Mouse (Mus musculus): ENCODE measurements around the gene Traf3. TPM values are rescaled to one million over a fixed set of nuclear protein-coding genes. Genes with fewer than 3 reads are reported as not detected.
A peak's percentile ranks its signal among the peaks of the same experiment; 100 is the strongest.

Gene Traf3
- polyA plus RNA-seq, 1 experiment from 2014 or later, result 3.2 TPM

- ATAC-seq (ENCODE audit: low read depth) (no peak), DNase-seq (no peak)
- H3K4me1 ChIP-seq (replicated peaks), result no peaks in the 10 kb centered on the region
- H3K36me3 ChIP-seq, result peaks cover 53% of the 10 kb centered on the region
- no peaks in the 10 kb centered on the region for H3K9me3 ChIP-seq (replicated peaks)
- no peak overlapping the region for H3K4me3 ChIP-seq (replicated peaks)
- 0 out of 2 replicates have a peak, but pooled peaks cover 6% of the 10 kb centered on the region for H3K27me3 ChIP-seq
- WGBS (ENCODE audit: insufficient replicate concordance), result 74% methylated on average over 12 of the region's 12 CpGs
- H3K4me2 ChIP-seq, result no peak overlapping the region
- H3K9ac ChIP-seq, result no peak overlapping the region
- H3K27ac ChIP-seq, result no peak overlapping the region
These were observed 126.9 kb downstream of the Traf3 start for GRCm38 (mm10) chr12:111293025-111293424.

DNA sequence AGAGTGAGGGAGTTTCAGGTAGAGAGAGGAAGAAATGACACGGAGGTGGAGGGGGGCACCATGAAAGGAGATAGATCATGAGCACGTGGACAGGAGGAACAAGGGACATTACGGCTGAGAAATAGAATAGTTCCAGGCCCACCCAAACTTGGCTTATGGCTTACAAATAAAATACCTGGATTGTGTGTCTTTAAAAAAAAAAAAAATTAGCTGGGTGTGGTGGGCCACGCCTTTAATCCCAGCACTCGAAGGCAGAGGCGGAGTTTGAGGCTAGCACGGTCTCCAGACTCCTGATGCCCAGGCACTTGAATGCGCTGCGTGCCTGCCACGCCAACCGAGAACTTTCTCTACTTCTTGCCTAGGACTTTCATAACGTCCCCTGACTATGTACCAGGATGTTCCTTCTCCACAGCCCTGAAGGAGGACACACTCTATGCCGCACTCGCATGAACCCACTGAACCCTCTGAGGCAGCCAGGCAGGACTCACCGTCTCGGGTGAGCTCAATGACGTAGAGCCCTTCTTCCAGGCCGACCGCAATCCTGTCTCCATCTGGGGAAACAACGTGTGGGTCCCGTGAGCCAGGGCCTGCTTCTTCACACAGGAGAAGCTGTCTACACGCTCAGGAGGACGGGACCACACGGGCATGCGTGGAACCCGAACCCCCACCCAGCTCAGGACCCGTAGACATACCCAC, 135.3 kb downstream of the Traf3 start:
- DNase-seq (no peak), ATAC-seq (ENCODE audit: low read depth) (no peak)
- Histone ChIP-seq H3K27me3 (no peaks in the 10 kb centered on the region), H3K4me3 (replicated peaks) (no peak overlapping the region), H3K4me2 (no peak overlapping the region), H3K4me1 (replicated peaks) (no peaks in the 10 kb centered on the region), H3K27ac (no peak overlapping the region), H3K9ac (no peak overlapping the region), H3K9me3 (replicated peaks) (no peaks in the 10 kb centered on the region), H3K36me3 (peaks cover 82% of the 10 kb centered on the region)
- 79% methylated on average over 27 of the region's 27 CpGs for WGBS (ENCODE audit: insufficient replicate concordance)

GRCm38 (mm10) chr12:111302018-111302345, 135.8 kb downstream of the Traf3 start:
- Histone ChIP-seq H3K27ac (no peak overlapping the region), H3K9ac (no peak overlapping the region), H3K9me3 (replicated peaks) (no peaks in the 10 kb centered on the region), H3K36me3 (peaks cover 81% of the 10 kb centered on the region), H3K27me3 (no peaks in the 10 kb centered on the region), H3K4me2 (no peak overlapping the region), H3K4me3 (replicated peaks) (no peak overlapping the region), H3K4me1 (replicated peaks) (no peaks in the 10 kb centered on the region)
- 72% methylated on average over 14 of the region's 14 CpGs for WGBS (ENCODE audit: insufficient replicate concordance)
- ATAC-seq (ENCODE audit: low read depth), result no peak
- DNase-seq, result no peak

DNA sequence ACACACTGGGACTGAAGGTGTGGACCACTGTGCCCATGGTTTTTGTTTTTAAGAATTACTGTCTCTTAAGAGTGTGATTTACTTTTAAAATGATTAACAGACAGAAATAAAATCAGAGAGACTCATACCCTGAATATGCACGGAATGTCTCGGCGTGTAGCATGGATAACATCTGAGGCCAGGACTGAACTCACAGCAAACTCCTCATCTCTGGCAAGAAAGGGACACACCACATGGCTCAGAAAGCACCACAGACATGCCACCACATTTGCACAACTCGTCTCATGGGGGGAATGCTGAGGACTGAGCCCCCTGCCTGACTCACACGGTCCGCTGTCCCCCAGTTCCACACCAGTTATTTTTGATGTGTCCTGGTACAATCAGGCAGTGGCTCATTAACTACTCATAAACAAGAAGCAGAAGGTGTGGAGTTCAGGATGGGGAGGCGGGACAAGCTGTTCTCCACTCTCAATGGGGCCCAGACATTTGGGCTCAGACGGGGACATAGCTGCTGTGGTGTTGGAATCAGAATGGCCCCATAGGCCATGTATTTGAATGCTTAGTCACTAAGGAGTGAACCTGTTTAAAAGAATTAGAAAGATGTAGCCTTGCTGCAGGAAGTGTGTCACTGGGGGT, 137.7 kb downstream of the Traf3 start:
- no peak overlapping the region for H3K9ac ChIP-seq
- H3K4me2 ChIP-seq, result no peak overlapping the region
- H3K36me3 ChIP-seq, result peaks cover 83% of the 10 kb centered on the region
- WGBS (ENCODE audit: insufficient replicate concordance), result 81% methylated on average over 8 of the region's 8 CpGs
- H3K4me3 ChIP-seq (replicated peaks), result no peak overlapping the region
- ATAC-seq (ENCODE audit: low read depth) (no peak), DNase-seq (no peak)
- H3K27ac ChIP-seq, result no peak overlapping the region
- H3K9me3 ChIP-seq (replicated peaks), result no peaks in the 10 kb centered on the region
- H3K4me1 ChIP-seq (replicated peaks), result no peaks in the 10 kb centered on the region
- H3K27me3 ChIP-seq, result no peaks in the 10 kb centered on the region

GRCm38 (mm10) chr12:111306821-111307220, 140.7 kb downstream of the Traf3 start:
- 71% methylated on average over 8 of the region's 8 CpGs for WGBS (ENCODE audit: insufficient replicate concordance)
- no peak overlapping the region for H3K4me2 ChIP-seq
- H3K9me3 ChIP-seq (replicated peaks), result no peaks in the 10 kb centered on the region
- no peak overlapping the region for H3K4me3 ChIP-seq (replicated peaks)
- H3K27ac ChIP-seq, result no peak overlapping the region
- H3K27me3 ChIP-seq, result no peaks in the 10 kb centered on the region
- peaks cover 76% of the 10 kb centered on the region for H3K36me3 ChIP-seq
- H3K9ac ChIP-seq, result no peak overlapping the region
- ATAC-seq (ENCODE audit: low read depth), result no peak
- DNase-seq, result no peak
- peaks cover 22% of the 10 kb centered on the region for H3K4me1 ChIP-seq (replicated peaks)

GRCm38 (mm10) chr12:111309256-111309655, 143.1 kb downstream of the Traf3 start:
- DNase-seq, result no peak
- Histone ChIP-seq H3K27ac (no peak overlapping the region), H3K4me2 (no peak overlapping the region), H3K27me3 (no peaks in the 10 kb centered on the region), H3K9ac (no peak overlapping the region), H3K4me1 (replicated peaks) (peaks cover 26% of the 10 kb centered on the region), H3K4me3 (replicated peaks) (no peak overlapping the region), H3K36me3 (peaks cover 67% of the 10 kb centered on the region), H3K9me3 (replicated peaks) (no peaks in the 10 kb centered on the region)
- 63% methylated on average over 12 of the region's 12 CpGs for WGBS (ENCODE audit: insufficient replicate concordance)
- ATAC-seq (ENCODE audit: low read depth), result no peak

- H3K27me3 ChIP-seq, result no peaks in the 10 kb centered on the region
- no peak for ATAC-seq (ENCODE audit: low read depth)
- WGBS (ENCODE audit: insufficient replicate concordance), result 70% methylated on average over 14 of the region's 14 CpGs
These were observed 143.8 kb downstream of the Traf3 start for GRCm38 (mm10) chr12:111309931-111310330.

DNA sequence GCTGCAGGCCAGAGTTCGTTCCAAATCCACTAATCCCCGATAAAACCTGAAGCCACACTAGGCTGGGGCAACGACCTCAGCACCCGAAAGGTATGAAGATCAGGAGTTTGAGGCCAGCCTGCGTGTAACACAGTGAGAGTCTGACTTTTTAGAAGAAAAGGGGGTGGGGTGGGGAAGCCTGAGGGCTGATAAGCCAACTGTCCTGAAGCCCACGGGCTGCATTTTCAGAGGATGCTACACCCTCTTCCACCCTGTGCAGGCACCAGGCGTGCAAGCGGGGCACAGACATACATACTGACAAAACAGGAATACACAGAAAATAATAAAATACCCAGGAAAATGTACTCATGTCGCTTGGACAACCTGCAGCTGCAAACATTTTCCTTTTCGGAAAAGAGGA, 145.6 kb downstream of the Traf3 start:
- Histone ChIP-seq H3K9me3 (replicated peaks) (no peaks in the 10 kb centered on the region), H3K4me1 (replicated peaks) (peaks cover 26% of the 10 kb centered on the region), H3K9ac (no peak overlapping the region), H3K27ac (no peak overlapping the region), H3K27me3 (no peaks in the 10 kb centered on the region), H3K36me3 (peaks cover 67% of the 10 kb centered on the region), H3K4me2 (no peak overlapping the region), H3K4me3 (replicated peaks) (no peak overlapping the region)
- WGBS (ENCODE audit: insufficient replicate concordance), result 49% methylated on average over 10 of the region's 10 CpGs
- DNase-seq, result no peak
- ATAC-seq (ENCODE audit: low read depth), result peak; percentile 67

More at GRCm38 (mm10) chr12:111309931-111310330, 143.8 kb downstream of the Traf3 start:
- H3K4me1 ChIP-seq (replicated peaks), result peaks cover 26% of the 10 kb centered on the region
- H3K36me3 ChIP-seq, result peaks cover 65% of the 10 kb centered on the region
- no peak for DNase-seq
- no peaks in the 10 kb centered on the region for H3K9me3 ChIP-seq (replicated peaks)
- no peak overlapping the region for H3K9ac ChIP-seq
- H3K27ac ChIP-seq, result no peak overlapping the region
- H3K4me3 ChIP-seq (replicated peaks), result no peak overlapping the region
- H3K4me2 ChIP-seq, result no peak overlapping the region

DNA sequence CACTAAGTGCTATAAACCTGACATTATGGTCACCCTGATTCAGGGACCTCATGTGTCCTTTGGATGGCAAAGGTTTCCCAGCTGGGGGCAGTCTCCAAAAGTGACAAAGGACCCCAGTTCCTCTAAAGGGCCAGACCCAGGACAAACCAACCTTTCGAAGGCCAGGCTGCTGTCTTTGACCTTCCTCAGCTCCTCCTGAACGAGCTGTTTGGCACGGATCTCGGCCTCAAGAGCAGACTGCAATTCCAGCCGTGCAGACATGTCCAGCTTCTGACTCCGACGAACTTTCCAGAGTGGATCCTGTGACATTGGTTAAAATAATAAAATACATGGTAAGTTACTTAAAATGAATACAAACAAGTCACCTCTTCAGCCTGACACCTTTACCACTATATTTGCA, 148.1 kb downstream of the Traf3 start:
- Histone ChIP-seq H3K9me3 (replicated peaks) (no peaks in the 10 kb centered on the region), H3K36me3 (peaks cover 72% of the 10 kb centered on the region), H3K4me2 (no peak overlapping the region), H3K9ac (no peak overlapping the region), H3K27me3 (no peaks in the 10 kb centered on the region), H3K4me1 (replicated peaks) (peaks cover 26% of the 10 kb centered on the region), H3K27ac (no peak overlapping the region), H3K4me3 (replicated peaks) (no peak overlapping the region)
- no peak for DNase-seq
- whole genome bisulfite sequencing (ENCODE audit: insufficient replicate concordance), result 82% methylated on average over 7 of the region's 7 CpGs
- ATAC-seq (ENCODE audit: low read depth), result no peak

Other genes starting within 250 kb of the Traf3 start
- 54.2 and 57.6 TPM in 2 replicates for gene Ankrd9, start 187.3 kb upstream of the Traf3 start, polyA plus RNA-seq (2015; fragmentation: Nextera tagmentation; extraction: Ambion mirVana)
- gene Rcor1, start 127.0 kb upstream of the Traf3 start, polyA plus RNA-seq (2015; fragmentation: Nextera tagmentation; extraction: Ambion mirVana), result 5.8 and 6.1 TPM in 2 replicates
- gene 4930595D18Rik, start 18.1 kb downstream of the Traf3 start, polyA plus RNA-seq (2015; fragmentation: Nextera tagmentation; extraction: Ambion mirVana), result not detected in 2 replicates
- 1.4 and 1.5 TPM in 2 replicates for gene Amn, start 104.7 kb downstream of the Traf3 start, polyA plus RNA-seq (2015; fragmentation: Nextera tagmentation; extraction: Ambion mirVana)
- gene Cdc42bpb, start 211.3 kb downstream of the Traf3 start, polyA plus RNA-seq (2015; fragmentation: Nextera tagmentation; extraction: Ambion mirVana), result 5.9 and 6.7 TPM in 2 replicates
- not detected in 2 replicates for gene Lbhd2, start 240.4 kb downstream of the Traf3 start, polyA plus RNA-seq (2015; fragmentation: Nextera tagmentation; extraction: Ambion mirVana)